8 mouse cellular contexts compared by ENCODE assay signal in genomic region chr12:91849045-91849467, GRCm38 (mm10). TPM values are rescaled to one million over a fixed set of nuclear protein-coding genes. Genes with fewer than 3 reads are reported as not detected.
DNase-seq lines count a peak whose midpoint lies in the region; ATAC-seq lines count a peak whose summit lies in the region.

Gene Sel1l, minus strand, starts transcription at chr12:91849157.

- peak within 1 kb of the TSS; percentile 97 for H3K4me3 ChIP-seq in hindbrain, embryonic 16.5 days (ENCODE audit: low read length)
- peak within 1 kb of the TSS; percentile 94 for H3K4me3 ChIP-seq in macrophage (ENCODE audit: inconsistent target)

- DNase-seq in WW6 (ENCODE audit: low read depth, low spot score), result peak; percentile 96
- peak; percentile 93 to 95 for DNase-seq in cerebellum, postnatal 4 days (ENCODE audit: low spot score in 2 of 2)
- DNase-seq in gastrocnemius, adult 18-20 months (ENCODE audit: low spot score), result peak; percentile 99
- peak; percentile 95 to 98 for DNase-seq in left cerebral cortex, adult 18-20 months (ENCODE audit: low spot score in 2 of 2)
- DNase-seq in right cerebral cortex, adult 18-20 months, result peak; percentile 99
- DNase-seq in urinary bladder, postnatal 10 days (ENCODE audit: low spot score), result peak; percentile 87

- peak within 1 kb of the TSS; percentile 96 for H3K9ac ChIP-seq in hindbrain, embryonic 16.5 days (ENCODE audit: low read depth, low read length)

- H3K9me3 ChIP-seq in hindbrain, embryonic 16.5 days (ENCODE audit: control insufficient read depth, low read length), result no peaks in the 10 kb centered on the region

- H3K4me1 ChIP-seq in hindbrain, embryonic 16.5 days (ENCODE audit: control insufficient read depth, insufficient read depth, low read depth, low read length), result peaks cover 17% of the 10 kb centered on the region

- peak; percentile 100 for ATAC-seq in hindbrain, embryonic 16.5 days

- WGBS in hindbrain, embryonic 16.5 days, result 0% methylated on average over 25 of the region's 35 CpGs
- WGBS in macrophage (ENCODE audit: missing documents), result 1% methylated on average over 35 of the region's 35 CpGs

- H3K4me2 ChIP-seq in hindbrain, embryonic 16.5 days (ENCODE audit: low read length), result peak within 1 kb of the TSS; percentile 94

- H3K27me3 ChIP-seq in hindbrain, embryonic 16.5 days (replicated peaks; ENCODE audit: control insufficient read depth, insufficient read depth, low read length), result no peaks in the 10 kb centered on the region

- H3K36me3 ChIP-seq in hindbrain, embryonic 16.5 days (ENCODE audit: control insufficient read depth, insufficient read depth, low read length), result no peaks in the 10 kb centered on the region
- no peaks in the 10 kb centered on the region for H3K36me3 ChIP-seq in macrophage (ENCODE audit: inconsistent target)

- peak within 1 kb of the TSS; percentile 82 for H3K27ac ChIP-seq in hindbrain, embryonic 16.5 days (ENCODE audit: low read depth, low read length)
- H3K27ac ChIP-seq in macrophage, result no peak within 1 kb of the TSS

- H3K79me2 ChIP-seq in macrophage (ENCODE audit: inconsistent target), result peaks cover 47% of the 10 kb centered on the region

RNA-seq across cellular contexts. Expression of gene Sel1l, which starts in this region (rescaled TPM):
- 10 to 100 TPM; 46.1 to 46.4 TPM for total RNA-seq in gastrocnemius, adult 18-20 months (2021)
- polyA plus RNA-seq in hindbrain, embryonic 16.5 days (2015; fragmentation: Nextera tagmentation; extraction: Ambion mirVana), result 92.4 and 94.8 TPM in 2 replicates
- total RNA-seq in left cerebral cortex, adult 18-20 months (2021), result 100 to 1,000 TPM; 145 to 151 TPM
- total RNA-seq in macrophage (2018; cell fraction: chromatin; rRNA removed), result 100 to 1,000 TPM; 198 to 591 (median 278) TPM
- total RNA-seq in macrophage (2018; cell fraction: cytosol; rRNA removed), result 100 to 1,000 TPM in 10 of 26 experiments, 10 to 100 TPM in 16; 57.6 to 147 (median 94.6) TPM
- 100 to 1,000 TPM; 165 to 380 (median 236) TPM for total RNA-seq in macrophage (2018; cell fraction: nucleus; rRNA removed)
- 76.5 to 80.3 TPM (median 79.9 TPM) in 3 replicates for polyA plus RNA-seq in macrophage (2018)
